Mouse (Mus musculus) WW6 (cell line): ENCODE results near the gene Elobl.

Experiments
- DNase-seq: peaks from one replicate; pipeline ENCODE4 v3.0.0-alpha.2; 2013; ENCODE audit warnings: low read depth, low spot score

Elobl gene

DNA sequence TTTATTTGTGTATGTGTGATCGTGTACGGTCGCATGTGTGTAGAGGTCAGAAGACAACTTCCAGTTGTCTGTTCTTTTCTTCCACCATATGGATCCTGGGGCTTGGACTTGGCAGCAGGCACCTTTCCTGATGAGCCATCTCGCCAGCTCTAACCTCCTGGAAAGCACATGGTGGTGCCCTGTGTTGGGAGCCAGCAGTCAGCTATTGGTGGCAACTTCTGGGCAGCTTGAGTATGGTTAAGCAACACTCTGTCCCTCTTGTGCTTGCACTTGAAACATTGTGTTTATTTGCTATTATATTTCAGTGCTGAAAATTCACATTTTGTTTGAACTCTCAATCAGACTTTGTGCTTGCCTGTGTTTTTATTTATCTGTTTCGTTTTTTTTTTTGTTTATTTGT, 22.2 kb upstream of the Elobl start:
- DNase-seq = no peak

DNA sequence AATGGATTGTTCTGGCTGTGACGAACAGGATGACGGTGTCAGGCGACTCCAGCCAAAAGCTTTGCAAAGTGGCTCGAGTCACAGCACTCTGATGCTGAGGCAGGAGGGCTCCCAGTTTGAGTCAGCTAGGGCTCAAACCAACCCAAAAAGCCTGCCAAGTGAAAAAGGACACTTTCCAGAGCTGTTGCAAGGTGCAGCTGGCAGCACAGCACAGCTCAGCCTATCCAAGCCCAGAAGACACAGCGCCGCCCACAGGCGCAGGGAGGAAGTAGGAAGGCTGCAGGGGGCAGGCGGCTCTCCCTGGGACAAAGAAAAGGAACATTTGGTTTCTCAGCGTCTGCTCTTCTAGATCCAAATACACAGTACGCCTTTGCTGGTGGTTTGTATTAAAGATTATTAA, 19.9 kb upstream of the Elobl start:
- DNase-seq = no peak

DNA sequence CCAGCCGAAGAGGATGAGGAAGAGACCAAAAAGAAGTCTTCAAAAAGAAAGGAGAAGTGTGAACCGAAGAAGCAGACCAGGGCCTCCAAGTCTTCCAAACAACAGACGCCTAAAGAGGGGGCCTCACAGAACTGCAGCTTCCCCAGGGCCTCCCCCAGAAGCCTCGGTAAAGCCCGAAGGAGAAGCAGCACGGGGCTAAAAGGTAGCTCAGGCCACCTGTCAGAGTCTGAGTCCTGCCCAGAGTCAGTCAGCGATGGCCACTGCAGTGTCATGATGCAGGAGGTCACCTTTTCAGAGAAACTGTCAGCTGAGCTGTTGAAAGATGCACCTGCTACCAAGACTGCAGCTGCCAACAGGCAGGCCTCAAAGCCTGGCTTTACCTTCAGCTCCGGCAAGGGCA, 14.6 kb upstream of the Elobl start:
- no peak for DNase-seq

DNA sequence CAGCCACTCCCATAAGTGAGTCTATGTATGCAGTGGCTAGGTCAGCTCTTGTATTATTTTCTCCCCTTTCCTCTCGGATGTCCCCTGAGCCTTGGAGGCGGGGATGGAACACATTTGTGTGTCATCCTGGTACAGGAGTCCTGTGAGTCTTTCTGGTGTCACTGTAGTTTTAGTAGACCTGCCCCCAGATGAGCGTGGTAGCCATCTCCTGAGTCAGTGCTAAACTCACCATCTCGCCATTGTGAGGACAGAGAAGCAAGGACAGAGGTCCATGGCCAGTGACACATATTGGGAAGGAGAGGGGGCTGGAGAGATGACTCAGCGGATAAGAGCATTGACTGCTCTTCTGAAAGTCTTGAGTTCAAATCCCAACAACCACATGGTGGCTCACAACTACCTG, 10.5 kb upstream of the Elobl start:
- DNase-seq = no peak

DNA sequence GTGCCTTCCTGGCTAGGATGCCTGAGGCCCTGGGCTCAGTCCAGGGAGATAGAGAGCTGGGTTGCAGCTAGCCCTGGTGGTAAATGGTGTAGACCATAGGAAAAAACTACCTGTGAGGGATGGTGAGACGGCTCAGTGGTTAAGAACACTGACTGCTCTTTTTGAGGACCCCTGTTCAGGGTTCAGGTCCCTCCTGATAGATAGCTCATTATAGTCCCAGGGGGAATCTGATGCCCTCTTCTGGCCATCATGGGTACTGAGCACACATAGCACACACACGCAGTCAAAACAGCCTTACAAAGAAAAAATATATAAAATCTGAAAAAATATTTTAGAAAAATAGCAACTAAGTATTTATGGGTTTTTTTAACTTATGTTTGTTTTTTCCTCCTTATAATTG, 9.6 kb upstream of the Elobl start:
- DNase-seq = no peak

DNA sequence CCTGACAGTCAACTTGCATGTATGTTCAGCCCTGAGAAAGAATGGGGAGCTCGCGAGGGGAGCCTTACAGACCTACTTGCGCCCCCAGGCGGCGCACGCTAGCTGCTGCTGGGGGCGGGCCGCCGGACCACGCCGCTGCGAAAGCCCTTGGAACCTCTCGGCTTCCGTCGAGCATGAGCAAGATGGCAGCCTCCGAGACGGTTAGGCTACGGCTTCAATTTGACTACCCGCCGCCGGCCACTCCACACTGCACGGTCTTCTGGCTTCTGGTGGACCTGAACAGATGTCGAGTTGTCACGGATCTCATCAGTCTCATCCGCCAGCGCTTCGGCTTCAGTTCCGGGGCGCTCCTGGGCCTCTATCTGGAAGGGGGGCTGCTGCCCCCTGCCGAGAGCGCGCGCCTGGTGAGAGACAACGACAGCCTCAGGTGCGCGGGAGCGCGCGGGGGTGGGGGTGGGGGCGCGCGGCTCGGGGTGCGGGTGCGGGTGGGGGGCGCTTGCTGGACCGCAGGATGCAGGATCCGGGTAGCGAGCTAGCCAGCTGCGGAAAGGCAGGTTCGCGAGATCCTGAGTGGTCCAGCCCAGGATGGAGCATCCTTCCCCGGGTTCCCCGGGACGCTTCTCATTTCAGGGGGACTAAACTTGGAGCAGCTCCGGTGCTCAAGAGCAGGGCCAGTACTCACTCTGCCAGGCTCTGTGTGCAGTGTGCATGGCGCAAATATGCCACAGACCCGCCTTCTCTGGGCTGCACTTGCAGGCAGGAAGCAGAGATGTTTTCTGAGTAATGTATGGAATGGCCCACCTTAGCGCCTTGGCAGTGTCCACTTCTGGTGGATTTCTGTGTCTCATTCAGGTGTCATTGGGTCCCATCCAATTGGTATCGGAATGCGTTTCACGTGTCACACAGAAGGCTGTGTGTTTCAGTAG, 7.3 kb upstream of the Elobl start:
- peak; percentile 97 for DNase-seq

DNA sequence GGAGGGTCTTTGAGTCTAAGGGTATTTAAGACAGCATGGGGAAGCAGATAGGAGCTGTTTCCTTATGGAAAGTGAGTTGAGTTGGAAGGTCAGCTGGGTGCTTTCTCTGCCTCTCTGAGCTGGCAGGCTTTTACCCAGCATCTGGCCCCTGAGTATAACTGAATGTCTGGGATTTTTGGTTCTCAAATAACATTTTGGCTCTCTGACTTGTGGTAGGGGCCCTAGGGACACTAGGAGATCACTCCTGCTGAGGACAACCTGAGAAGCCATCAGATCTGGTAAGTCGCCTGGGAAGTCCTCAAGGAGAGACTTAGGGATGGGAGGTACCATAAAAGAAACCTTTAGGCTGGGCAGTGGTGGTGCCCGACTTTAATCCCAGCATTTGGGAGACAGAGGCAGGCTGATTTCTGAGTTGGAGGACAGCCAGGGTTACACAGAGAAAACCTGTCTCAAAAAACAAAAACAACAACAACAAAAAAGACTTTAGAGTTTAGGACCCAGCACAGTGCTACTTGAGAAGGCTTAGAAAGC, 3.5 kb upstream of the Elobl start, which contains the start of gene Coil:
Coil (plus strand) TSS at position 51 of the 531 bp plus-strand sequence.
- no peak for DNase-seq

DNA sequence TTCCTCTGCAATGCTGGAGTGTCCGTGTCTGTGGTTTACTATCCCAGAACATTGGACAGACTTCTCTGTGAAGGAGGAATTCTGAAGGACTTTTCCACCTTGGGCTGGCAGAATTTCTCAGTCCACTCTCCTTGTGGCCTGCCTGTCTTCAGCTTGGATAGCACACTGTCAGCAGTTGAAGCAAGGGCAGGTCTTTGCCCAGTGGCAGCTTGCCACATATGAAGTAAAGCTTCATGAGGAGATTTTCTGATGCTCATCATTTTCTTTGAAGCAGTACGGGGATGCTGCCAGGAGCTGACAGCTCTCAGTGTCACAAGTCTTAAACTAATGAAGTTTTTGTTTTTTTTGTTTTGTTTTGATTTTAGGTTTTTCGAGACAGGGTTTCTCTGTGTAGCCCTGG, 7.9 kb downstream of the Elobl start:
- DNase-seq = no peak

DNA sequence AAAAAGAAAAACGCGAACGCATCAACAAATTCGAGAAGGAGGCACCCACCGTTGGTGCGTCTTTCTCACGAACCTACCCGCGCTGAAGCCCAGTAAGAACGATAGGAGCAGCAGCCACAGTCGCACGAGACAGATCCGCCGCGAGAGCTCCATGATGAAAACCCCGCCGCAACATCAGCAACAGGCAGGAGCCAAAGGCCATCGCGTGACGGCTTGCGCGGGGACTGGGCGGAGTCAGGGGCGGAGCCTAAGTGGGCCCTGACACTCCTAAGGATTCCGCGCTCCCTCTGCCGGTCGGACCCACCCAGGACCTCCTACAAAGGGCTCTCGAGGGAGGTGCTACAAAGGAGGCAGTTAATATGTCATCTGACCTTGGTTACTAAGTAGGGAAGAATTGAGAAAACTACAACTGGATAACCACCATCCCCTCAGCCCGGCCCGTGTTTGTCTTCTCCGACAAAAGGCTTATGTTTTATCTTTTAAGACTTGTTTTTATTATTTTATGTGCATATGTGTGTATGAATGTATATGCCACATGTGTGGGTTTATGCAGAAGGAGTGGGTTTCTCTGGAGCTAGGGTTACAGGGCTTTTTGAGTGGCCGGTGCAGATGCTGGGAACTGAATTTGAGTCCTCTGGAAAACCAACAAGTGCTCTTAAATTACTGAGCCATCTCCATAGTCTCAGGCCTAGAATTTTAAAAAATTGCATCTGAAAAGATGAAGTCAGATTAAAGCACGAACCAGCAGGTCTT, 11.3 kb downstream of the Elobl start, which contains the start of gene Scpep1:
Scpep1 (minus strand) TSS at position 249 of the 753 bp plus-strand sequence.
- DNase-seq = peak; percentile 99

DNA sequence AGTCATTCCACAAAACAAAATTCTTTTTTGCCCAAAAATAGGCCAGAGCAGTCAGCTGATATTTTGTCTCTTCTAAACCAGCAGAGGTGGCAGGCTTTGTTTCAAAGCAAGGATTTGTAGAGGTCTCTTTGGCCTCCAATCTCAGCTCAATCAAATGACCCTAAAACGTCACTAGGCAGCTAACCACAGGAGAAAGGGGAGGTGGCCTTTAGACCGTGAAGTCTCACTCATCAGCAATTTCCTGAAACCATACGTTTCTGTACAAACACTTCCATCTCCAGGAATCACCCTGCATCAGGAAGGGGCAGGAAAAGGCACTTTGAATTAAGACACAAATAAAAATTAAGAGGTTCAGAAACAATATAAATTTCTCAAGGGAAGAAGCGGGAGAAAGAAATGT, 11.9 kb downstream of the Elobl start:
- DNase-seq = no peak

DNA sequence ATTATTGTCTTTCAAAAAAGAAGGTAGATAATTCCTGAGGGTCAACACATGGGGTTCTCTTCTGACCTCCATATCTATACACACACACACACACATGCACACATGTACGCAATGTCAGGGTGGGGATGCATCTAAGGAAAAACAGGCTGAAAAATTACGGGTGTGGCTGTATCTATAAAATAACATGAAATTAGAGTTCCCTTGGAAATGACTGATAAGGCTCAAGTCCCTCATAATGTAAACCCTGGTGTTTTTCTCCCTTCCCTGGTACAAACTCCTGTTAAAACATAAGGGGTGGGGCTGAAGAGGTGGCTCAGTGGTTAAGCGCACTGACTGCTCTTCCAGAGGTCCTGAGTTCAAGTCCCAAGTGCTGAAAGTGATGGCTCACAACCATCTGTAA, 13.1 kb downstream of the Elobl start:
- no peak for DNase-seq

DNA sequence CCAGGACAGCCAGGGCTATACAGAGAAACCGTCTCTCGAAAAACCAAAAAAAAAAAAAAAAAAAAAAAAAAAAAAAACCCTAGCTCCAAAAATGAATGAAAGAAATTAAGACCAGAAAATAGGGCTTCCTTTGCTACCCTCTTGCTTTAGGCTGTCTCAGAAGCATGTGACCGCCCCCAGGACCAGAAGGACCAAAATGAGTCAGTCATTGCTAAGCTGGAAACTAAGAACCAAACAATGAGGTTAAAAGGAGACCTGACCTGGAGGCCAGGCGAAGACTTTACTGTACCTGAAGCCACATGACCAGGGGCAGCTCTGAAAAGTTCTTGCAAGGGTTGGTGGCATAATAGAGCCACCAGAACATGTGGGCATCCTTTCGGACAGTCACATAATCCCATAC, 14.6 kb downstream of the Elobl start:
- DNase-seq = no peak

DNA sequence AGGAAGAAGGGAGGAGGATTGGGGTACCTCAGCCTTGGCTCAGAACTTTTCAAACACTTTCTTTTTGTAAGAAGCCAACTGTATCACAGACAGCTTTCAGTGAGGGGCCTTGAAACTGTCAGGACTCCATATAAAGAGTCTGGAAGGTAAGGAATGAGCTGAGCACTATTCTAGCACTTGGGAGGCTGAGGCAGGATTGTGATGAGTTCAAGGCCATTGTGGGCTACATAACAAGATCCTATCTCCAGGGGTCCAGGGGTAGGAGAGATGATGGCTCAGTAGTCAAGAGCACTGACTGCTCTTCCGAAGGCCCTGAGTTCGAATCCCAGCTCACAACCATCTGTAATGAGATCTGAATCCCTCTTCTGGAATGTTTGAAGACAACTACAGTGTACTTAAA, 15.2 kb downstream of the Elobl start:
- DNase-seq = no peak

DNA sequence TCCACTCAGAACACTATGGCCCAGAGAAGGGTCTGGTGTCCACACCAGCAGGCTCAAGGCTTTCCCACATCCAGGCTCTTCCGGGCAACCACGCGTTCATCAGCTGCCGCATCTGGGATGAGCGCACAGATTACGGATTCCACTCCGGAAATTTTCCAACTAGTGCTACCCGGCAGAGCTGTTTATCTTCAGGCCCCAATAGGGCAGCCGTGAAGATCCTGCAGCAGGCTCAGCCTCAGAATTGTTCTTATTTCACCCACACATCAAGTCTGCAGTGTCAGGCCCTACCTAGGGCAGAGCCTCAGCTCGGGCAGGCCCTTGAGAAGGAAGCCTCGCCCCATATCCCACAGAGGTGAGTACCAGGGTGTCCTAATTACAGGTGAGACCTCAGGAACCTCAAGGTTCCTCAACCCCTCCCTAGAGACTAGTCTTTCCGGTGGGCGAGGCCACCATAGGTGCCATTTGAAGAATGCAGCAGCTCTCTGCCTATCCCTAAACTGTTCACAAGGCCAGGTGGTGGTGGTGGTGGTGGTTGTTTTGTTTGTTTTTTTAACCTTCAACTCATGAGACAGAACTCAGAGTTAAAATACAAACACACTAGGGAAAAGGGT, 16.0 kb downstream of the Elobl start:
- no peak for DNase-seq

DNA sequence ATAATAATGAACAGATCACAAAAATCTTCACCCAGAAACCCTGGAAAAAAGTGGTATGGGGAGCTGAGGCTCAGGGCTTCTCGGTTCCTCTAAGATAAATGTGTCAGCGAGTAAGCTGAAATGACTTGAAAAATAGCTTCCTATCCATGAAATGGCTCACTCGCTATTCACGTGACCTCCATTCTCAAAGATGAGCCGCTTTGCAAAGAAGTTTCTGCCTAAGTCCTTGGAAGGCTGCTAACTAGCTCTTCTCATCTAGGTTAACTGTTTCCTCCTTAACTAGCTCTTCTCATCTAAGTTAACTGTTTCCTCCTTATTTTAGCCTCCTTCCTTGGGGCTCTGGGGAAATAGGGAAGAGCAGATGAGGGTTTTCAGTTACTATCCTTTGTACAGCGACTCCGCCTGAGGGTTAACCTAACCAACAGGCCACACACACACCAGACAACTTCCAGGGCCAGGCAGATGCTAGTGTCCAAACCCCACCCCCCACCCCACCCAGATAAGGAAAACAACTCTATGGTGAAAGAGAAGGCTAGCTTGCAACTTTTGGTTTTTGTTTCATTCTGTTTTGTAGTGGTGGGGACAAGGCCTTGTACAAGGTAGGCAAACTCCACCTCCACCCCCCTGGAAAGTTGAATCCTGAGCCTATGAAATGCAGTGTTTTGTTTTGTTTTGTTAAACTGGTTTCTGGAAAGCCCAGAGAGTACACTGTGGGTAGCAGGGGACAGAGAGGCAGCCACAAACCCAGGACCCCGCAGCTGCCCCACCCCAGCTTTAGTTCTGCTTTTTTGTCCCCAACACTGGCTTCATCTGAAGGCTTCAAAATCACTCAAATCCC, 16.7 kb downstream of the Elobl start:
- DNase-seq = no peak

DNA sequence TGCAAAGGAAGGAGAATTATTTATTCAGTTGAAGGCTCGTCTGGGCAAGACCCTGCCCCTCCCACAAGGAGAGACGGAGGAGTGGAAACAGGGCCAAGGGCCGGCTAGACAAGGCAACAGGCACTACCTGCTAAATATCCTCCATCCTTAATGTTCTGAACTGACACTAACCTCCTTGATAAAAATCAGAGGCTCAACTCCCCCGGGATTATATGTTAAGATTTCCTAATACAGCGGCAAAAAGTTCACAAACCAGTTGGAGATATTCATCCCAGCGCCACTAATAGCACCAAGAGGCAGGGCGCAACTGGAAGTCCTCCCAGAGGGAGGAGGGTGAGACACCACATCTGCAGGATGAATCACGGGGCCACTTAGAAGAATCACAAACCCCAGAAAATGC, 17.8 kb downstream of the Elobl start:
- no peak for DNase-seq

DNA sequence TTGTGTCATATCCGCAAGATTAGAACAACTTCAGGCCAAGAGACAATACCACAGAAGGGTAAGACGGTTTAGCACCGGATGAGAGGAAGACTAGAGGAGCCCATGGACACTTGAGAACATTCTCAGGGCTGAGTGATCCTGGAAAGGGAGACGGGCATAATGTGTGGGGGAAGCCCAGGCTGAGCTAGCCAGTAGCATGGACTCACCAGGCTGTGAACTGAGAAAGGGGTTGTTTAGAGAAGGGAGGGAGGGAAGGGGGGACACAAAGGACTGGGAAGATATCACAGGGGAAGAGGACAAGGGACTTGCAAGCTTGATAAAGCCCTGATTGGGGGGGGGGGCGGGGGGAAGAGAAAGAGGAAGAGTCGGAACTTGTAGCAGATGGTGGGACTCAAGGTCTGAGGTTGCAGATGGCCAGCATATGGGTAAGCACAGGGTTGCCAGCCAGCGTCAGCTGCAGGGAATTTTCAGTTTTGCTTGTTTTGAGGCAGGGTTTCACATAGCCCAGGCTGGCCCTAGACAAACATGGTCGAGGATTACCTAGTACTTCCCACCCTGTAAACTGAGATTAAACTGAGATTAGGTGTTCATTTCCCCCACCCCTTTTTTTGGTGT, 20.7 kb downstream of the Elobl start:
- DNase-seq = no peak

DNA sequence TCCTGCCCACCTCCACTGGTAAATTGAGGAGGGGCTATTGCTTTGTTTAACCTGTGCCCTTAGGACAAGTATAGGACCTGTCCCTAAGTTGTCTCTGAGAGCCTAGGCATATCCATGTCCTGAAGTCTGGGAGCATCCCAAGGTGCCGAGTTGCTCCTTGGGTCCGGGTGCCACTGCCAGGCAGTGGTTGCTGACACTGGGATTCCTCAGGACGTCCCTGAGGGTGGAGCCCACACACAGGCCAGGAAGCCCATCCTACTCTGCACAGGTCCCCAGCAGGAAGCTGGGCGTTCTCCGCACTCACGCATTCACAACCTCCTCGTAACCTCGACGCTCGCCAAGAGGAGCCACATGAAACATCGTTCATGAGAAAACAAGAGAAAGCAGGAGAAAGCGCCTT, 25.2 kb downstream of the Elobl start:
- DNase-seq = peak; percentile 76

DNA sequence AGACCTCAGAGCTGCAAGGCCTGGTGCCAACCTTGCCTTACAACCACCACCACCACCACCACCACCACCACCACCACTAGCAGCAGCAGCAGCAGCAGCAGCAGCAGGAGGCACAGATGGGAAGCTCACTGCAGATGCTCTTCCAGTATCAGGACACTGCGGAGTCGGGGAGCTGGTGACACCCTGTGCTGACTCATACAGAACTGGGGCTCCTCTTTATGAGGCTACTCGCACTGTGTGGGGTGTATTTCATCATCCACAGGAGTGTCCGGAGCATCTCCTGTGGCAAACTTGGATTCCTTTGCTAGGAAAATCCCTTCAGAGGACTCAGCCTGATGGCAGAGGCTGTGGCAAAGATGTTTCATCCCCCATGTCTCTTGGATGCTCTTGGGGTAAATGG, 27.1 kb downstream of the Elobl start:
- no peak for DNase-seq

DNA sequence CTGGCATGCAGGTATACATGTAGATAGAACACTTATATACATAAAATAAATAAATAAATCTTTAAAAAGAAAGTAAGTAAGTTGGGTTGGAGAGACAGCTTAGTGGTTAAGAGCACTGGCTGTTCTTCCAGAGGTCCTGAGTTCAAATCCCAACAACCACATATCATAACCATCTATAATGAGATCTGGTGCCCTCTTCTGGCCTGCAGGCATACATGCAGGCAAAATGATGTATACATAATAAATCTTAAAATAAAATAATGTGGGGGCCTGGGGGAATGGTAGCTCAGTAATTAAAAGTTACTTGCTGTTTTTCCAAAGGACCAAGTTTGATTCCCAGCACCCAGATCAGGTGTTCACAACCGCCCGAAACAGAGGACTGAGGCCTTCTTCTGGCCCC, 28.0 kb downstream of the Elobl start:
- DNase-seq = no peak

DNA sequence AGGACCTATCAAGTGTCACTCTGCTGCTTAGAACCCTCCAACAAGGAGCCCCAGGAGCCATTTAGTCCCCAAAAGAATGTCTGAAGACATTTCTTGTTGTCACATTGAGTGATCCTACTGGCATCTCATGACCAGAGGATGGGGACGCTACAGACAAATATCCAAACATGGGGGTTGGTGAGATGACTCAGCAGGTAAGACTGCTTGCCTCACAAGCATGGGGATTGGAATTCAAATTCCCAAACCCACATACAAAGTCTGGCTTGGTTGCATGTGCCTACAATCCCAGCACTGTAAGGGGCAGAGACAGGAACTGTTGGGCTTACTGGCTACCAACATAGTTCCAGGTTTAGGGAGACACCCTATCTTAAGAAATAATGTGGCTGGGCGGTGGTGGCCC, 28.8 kb downstream of the Elobl start:
- no peak for DNase-seq
